Mouse (Mus musculus) splenic B cell, adult 2 months (primary cell): ENCODE measurements around the gene Pnliprp1.

Experiments used
- DNase-seq: peaks from one replicate; pipeline ENCODE4 v3.0.0-alpha.2; 2011; ENCODE audit warnings: low read depth, low spot score
- H3K27me3 ChIP-seq: 2 replicates; pipeline ENCODE4 v1.6.1; 2012; ENCODE audit warnings: mild to moderate bottlenecking, low read length, moderate library complexity, mixed read lengths; ENCODE audit not compliant: control insufficient read depth, poor library complexity, insufficient read depth, severe bottlenecking
- H3K36me3 ChIP-seq: 2 replicates; pipeline ENCODE4 v1.6.1; 2012; ENCODE audit warnings: mild to moderate bottlenecking, low read length, moderate library complexity, mixed read lengths; ENCODE audit not compliant: control insufficient read depth, poor library complexity, insufficient read depth, severe bottlenecking

The Pnliprp1 gene

DNA sequence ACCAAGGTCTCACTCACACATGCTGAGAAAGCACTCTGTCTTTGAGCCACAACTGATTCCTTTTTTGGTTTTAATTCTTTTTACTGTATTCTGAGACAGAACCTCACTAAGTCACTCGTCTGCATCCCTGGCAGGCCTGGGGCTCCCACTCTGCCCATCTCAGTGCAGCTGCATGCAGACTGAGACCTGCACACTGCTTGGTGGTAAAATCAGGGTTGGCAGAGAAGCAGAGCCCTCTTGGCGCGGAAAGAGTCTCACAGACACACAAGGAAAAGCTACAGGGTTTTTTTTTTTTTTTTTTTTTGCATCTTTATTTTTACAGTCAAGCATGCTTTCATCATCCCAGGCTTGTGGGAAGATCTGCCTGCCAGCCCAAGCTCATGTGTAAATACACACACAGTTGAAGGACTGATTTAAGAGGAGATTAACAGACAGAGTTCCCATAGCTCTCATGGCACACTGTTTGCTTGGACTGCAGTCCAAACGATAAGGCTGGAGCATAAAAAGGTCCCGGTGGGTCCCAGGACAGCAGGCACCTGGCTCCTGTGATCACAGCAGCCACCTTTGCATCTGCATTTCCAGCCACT, at the start of gene Pnliprp1:
TSS of gene Pnliprp1 (plus strand) at position 443 of the 587 bp plus-strand sequence.
- H3K36me3 ChIP-seq, result no peaks in the 10 kb centered on the region
- H3K27me3 ChIP-seq, result no peaks in the 10 kb centered on the region; the same call in 1 of the 2 replicates
- no peak for DNase-seq

DNA sequence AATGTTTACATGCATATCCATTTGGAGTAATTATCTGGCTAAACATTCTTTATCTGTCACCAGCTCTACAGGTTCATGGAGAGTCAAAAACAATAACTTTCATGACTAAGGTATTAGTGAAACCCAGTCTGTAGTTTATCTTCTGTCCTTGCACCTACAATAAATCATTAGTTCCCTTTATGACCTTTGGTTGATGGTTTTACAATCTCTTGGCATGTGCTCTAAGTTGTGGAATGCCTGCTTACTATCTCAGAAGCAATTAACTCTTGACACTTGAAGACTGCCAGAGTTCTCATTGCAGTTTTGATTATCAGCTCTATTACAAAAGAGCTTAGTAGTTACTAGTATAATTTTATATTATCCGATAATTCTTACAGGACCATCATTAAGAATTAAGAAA, 39.8 kb upstream of the Pnliprp1 start:
- no peak for DNase-seq
- H3K27me3 ChIP-seq, result no peaks in the 10 kb centered on the region
- H3K36me3 ChIP-seq, result no peaks in the 10 kb centered on the region

DNA sequence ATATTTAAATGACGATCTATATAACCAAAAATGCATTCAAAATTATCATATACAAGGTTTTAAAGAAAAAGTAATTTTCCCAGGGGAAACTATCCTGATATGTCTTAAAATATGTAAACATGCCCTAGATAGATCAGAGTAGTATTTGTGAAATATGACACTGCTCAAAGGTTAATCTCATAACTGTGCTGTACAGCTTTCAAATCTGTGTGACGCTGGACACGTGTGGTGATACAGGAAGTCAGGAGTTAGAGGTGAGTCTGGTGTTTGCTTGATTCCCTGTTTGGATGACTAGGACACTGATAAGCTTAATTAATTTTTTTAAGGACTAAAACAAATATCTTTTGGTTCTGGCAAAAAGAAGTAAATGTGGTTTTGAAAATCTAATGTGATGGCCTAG, 33.4 kb upstream of the Pnliprp1 start:
- no peaks in the 10 kb centered on the region for H3K36me3 ChIP-seq
- H3K27me3 ChIP-seq, result no peaks in the 10 kb centered on the region
- DNase-seq, result no peak

DNA sequence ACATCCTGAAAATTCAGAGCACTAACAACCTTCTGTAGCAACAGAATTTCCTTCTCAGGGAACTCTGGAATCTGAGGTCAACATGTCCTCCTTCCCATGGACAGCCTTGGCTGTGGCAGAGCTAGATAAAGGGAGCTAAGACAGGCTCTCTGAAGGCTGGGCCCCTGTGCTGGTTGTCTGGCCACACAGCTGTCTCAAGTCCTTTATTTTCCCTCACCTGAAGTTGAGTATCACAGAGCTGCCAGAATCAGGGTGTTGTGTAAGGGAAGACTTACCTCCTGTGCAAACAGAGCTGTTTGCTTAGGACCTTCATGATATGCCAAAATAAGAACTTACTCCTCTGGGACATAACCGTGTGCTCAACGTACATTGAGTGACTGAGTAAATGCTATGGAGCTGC, 32.5 kb upstream of the Pnliprp1 start:
- H3K27me3 ChIP-seq, result no peaks in the 10 kb centered on the region
- H3K36me3 ChIP-seq, result no peaks in the 10 kb centered on the region
- DNase-seq, result no peak

DNA sequence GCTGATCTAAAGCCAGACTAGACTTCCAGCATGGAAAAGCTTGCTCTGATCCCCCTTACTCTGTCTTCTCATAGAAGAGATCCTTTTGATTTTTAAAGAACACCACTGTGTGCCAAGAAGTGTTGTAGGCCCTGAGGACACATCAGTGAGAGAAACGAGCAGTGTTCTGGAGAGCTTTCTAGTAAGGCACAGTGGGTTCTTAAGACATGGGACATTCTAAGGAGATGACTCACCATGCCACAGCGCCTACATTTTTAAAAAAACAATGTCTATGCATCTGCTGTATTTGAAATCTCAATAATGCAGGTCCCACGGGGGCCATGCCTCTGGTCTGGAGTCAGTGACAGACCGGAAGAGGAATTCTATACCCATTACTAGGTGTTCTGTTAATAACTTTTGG, 24.1 kb upstream of the Pnliprp1 start:
- DNase-seq, result no peak
- Histone ChIP-seq H3K27me3 (no peaks in the 10 kb centered on the region), H3K36me3 (no peaks in the 10 kb centered on the region)

DNA sequence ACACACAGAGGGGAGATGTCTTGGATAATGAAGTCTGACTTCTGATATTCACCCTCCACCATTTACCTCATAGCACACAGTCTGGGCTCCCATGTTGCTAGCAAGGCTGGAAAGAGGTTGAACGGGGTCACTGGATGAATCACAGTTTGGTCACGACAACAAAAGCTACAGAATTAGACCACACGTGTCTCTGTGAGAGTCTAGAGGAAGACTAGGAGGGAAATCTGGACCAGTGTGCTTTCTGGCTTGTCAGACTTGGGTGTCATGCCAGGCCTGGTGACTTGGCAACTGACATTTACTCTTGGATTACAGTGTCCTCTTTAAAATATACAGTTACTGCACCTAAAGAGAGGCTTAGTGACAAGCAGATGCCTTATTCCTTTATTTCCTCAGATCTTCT, 20.1 kb upstream of the Pnliprp1 start:
- DNase-seq, result no peak
- no peaks in the 10 kb centered on the region for H3K36me3 ChIP-seq
- no peaks in the 10 kb centered on the region for H3K27me3 ChIP-seq

DNA sequence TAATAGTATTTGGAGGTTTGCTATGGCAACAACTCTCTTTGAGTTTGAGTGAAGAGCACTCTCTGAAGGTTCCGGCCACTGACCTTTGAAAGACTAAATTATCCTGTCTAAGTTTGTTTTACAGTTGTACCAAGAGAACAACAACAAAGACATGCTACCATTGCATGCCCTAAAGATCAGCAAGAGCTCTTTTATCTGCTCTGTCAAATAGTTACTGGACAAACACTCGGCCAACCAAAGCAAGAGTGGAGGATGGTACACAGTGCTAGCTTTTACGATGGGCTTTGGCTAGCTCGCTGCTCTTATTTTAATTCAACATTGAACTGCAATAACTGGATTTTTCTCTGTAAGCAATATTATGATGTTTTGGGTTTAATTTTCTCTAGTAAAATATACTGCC, 10.8 kb upstream of the Pnliprp1 start:
- DNase-seq, result no peak
- no peaks in the 10 kb centered on the region for H3K36me3 ChIP-seq
- no peaks in the 10 kb centered on the region for H3K27me3 ChIP-seq

DNA sequence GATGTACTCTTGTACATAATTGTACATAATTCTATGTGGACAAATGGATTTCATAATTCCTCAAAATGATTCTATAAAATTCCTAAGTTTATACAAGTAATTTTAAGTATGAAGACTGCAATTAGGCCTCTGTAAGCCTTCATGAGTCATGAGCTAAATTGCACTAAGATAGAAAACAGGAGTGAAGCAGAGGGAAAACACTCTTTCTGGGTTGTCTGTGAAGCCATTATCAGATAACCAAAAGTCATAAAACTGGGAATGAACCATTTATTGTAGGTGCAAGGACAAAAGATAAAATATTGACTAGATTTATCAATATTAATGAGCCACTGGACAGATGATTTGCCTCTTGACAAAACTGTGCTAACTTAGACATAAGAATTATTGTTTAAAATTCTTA, 8.2 kb upstream of the Pnliprp1 start:
- H3K27me3 ChIP-seq, result no peaks in the 10 kb centered on the region
- no peaks in the 10 kb centered on the region for H3K36me3 ChIP-seq
- no peak for DNase-seq

DNA sequence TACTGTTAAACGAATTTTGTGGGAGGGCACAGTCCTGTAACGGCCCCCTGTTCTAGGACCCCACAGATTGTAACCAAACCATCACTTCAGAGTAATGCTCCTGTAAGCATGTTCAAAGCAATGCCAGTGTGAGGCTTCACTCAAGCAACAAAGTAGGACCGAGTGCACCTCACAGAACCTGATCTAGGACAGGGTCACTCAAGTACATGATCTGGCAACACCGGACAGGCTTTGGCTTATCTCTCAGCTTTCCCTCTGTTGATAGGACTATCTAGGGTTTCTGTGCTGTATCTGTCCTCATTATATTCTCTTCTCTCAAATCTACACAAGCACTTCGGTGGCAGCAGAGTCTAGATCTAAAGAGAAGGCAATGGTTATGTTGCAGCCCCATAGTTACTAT, 2.1 kb upstream of the Pnliprp1 start:
- Histone ChIP-seq H3K27me3 (no peaks in the 10 kb centered on the region), H3K36me3 (no peaks in the 10 kb centered on the region)
- no peak for DNase-seq

DNA sequence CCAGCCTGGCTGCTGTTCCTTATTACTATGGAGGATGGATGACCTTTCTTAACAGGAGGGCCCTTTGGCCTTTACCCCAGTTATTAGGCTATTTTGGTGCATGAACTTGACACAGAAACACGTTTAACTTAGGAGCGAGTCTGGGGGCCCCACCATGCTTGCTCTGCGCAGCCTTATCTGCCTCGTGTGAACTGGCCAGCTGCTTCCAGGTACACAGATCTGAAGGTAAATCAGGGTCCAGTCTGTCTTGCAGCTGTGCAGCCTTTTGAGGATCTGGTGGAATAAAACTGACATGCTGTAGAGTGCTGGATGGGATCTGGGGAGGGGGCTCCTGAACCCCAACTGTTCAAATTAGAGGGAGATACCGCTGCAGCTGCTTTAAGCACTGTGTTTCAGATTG, 931 bp upstream of the Pnliprp1 start:
- H3K27me3 ChIP-seq, result no peaks in the 10 kb centered on the region; the same call in 1 of the 2 replicates
- H3K36me3 ChIP-seq, result no peaks in the 10 kb centered on the region
- DNase-seq, result no peak

DNA sequence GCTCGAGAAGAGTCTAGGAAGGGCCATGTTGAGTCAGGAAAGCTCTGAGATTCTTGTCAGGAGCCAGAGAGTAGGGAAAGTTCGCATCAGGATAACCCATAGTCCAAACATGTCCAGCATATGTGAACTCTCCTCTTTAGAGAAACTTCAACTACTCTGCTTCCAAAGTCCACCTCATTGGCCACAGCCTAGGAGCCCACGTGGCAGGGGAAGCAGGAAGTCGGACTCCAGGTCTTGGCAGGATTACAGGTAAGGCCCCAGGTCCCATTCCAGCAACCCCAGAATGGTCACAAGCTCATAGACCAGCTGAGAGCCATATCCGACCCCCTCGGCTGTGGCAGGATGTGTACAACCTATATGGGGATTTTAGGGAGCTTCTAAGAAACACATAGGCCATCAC, 4.5 kb downstream of the Pnliprp1 start:
- Histone ChIP-seq H3K36me3 (no peaks in the 10 kb centered on the region), H3K27me3 (no peaks in the 10 kb centered on the region; the same call in 1 of the 2 replicates)
- DNase-seq, result no peak

DNA sequence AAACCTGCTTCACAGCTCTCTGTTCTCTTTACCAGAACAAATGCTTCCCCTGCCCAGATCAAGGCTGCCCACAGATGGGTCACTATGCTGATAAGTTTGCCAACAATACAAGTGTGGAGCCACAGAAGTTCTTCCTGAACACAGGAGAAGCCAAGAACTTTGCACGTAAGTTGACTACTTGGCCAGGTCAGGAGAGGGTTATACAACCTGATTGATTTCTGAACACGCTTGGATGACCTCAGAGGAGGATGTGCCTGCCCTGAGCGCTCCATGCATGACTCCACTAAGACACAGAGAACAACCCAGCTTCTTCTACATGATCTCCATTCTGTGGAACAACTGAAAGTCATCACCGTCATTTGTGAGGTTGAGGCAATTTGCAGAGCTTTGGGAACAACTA, 9.4 kb downstream of the Pnliprp1 start:
- no peak for DNase-seq
- Histone ChIP-seq H3K36me3 (no peaks in the 10 kb centered on the region), H3K27me3 (no peaks in the 10 kb centered on the region)

DNA sequence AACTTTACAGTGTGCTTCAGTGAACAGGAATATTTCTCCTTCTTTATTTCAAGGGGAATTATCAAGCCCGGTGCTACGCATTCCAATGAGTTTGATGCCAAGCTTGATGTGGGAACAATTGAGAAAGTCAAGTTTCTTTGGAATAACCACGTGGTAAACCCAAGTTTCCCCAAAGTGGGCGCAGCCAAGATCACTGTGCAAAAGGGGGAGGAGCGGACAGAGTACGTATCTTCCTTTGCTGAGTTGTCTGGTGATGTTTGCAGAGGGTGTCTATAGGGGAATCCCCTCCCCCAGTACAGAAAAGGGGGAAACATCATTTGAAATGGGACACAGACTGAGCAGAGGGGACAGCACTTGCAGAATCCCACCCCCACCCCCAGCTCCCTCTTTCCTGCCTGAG, 12.3 kb downstream of the Pnliprp1 start:
- no peaks in the 10 kb centered on the region for H3K27me3 ChIP-seq
- H3K36me3 ChIP-seq, result no peaks in the 10 kb centered on the region
- no peak for DNase-seq

DNA sequence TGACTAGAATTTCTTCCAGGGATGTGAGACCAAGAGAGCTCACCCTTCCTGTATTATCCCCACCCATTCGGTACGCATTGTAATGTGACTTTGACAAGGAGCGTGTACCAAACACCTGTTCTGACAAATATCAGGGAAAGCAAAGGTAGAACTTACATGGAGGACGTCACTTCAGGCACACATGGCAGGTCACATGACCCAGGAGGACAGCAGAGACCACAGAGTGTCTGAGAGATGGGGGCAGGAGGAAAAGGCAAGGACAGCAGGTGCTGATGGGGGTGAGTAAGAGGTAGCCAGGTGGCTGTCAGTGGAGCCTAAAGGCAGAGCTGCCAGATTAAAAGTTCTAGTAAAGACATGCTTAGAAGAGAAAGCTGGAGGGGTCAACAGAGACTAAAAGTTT, 14.0 kb downstream of the Pnliprp1 start:
- no peak for DNase-seq
- no peaks in the 10 kb centered on the region for H3K27me3 ChIP-seq
- H3K36me3 ChIP-seq, result no peaks in the 10 kb centered on the region

DNA sequence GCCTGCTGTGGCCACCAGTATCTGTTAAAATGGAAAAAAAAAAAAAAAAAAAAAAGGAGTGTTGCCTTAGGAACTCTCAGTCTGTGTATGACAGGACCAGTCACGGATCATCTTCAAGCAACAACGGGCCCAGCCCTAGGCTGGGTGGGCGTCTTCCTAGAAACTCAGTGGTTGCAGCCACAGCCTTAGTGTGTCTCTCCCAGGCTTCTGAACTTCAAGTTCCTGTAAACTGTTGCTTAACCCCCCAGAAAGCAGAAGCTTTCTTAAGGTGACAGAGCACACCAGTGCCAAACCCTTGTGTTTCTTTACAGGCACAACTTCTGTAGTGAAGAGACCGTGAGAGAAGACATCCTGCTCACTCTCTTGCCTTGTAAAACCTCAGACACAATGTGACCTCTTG, 15.0 kb downstream of the Pnliprp1 start:
- H3K36me3 ChIP-seq, result no peaks in the 10 kb centered on the region
- no peaks in the 10 kb centered on the region for H3K27me3 ChIP-seq
- no peak for DNase-seq

DNA sequence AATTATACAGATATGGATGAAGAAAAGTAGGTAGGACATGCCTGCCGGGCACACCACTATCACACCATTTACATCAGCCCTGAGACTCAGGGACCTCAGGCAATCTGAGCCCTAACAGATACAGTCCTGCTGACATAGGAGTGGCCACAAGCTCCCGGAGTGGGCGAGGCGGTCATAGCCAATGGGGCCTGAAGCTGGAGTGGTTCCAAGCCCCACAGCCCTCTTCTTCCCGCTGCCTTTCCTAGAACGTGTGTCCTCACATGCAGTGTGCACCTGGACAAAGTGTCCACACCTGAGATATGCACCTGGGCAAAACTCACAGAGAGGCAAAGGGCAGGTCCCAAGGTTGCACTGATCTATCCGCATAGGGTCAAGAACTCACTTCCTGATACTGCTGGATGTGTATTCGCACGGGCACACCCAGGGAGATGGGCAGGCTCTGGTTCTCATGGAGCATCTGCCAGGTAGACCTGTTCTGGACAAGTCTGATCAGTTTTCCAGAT, 18.9 kb downstream of the Pnliprp1 start:
- no peak for DNase-seq

More for the DNA sequence above, 18.9 kb downstream of the Pnliprp1 start:
- Histone ChIP-seq H3K27me3 (no peaks in the 10 kb centered on the region), H3K36me3 (no peaks in the 10 kb centered on the region)
